Mouse (Mus musculus) spleen, postnatal 14 days (tissue): ENCODE measurements at regions not wholly inside any gene's neighbourhood (a gene's known extent, or its start where the extent isn't known, plus 50 kb on each side); places are given as distances from the start of the nearest gene placed in this dataset.

Source experiments
- DNase-seq, 2 experiments: peaks; one replicate each; pipeline ENCODE4 v3.0.0; 2021 to 2022; ENCODE audit warnings: low spot score in 2 of 2

- DNase-seq, result no peak
These were observed 125.9 kb downstream of the Hlx start for GRCm38 (mm10) chr1:184606541-184606940.

GRCm38 (mm10) chr1:184605666-184606065, 126.8 kb downstream of the Hlx start:
- no peak for DNase-seq

- no peak for DNase-seq
These were observed 129.3 kb downstream of the Hlx start for GRCm38 (mm10) chr1:184603136-184603535.

GRCm38 (mm10) chr1:184595449-184595848, 137.0 kb downstream of the Hlx start:
- no peak for DNase-seq

GRCm38 (mm10) chr1:184590634-184591033, 141.8 kb downstream of the Hlx start:
- no peak for DNase-seq

GRCm38 (mm10) chr1:184589277-184589676, 143.1 kb downstream of the Hlx start:
- no peak for DNase-seq

GRCm38 (mm10) chr1:184584505-184584874, 147.9 kb downstream of the Hlx start:
- no peak for DNase-seq

GRCm38 (mm10) chr1:184583751-184584504, 148.5 kb downstream of the Hlx start:
- DNase-seq, result no peak

GRCm38 (mm10) chr1:184579475-184579874, 152.9 kb downstream of the Hlx start:
- DNase-seq, result no peak

- DNase-seq, result no peak
These were observed 155.9 kb downstream of the Hlx start for GRCm38 (mm10) chr1:184576527-184576926.

- DNase-seq, result no peak
These were observed 159.1 kb downstream of the Hlx start for GRCm38 (mm10) chr1:184573325-184573724.

- DNase-seq, result no peak
These were observed 161.7 kb downstream of the Hlx start for GRCm38 (mm10) chr1:184570681-184571080.

- DNase-seq, result no peak
These were observed 169.5 kb downstream of the Hlx start for GRCm38 (mm10) chr1:184562926-184563325.

GRCm38 (mm10) chr1:184562239-184562638, 170.2 kb downstream of the Hlx start:
- no peak for DNase-seq

- DNase-seq, result no peak
These were observed 172.9 kb downstream of the Hlx start for GRCm38 (mm10) chr1:184559543-184559942.

GRCm38 (mm10) chr1:184553791-184554190, 178.6 kb downstream of the Hlx start:
- DNase-seq, result no peak

GRCm38 (mm10) chr1:184550491-184550890, 181.9 kb downstream of the Hlx start:
- DNase-seq, result no peak

GRCm38 (mm10) chr1:184547650-184548235, 184.7 kb downstream of the Hlx start:
- no peak for DNase-seq

GRCm38 (mm10) chr1:184546140-184546661, 186.2 kb downstream of the Hlx start:
- DNase-seq, result no peak

- DNase-seq, result no peak
These were observed 187.3 kb downstream of the Hlx start for GRCm38 (mm10) chr1:184545111-184545510.

- no peak for DNase-seq
These were observed 189.9 kb downstream of the Hlx start for GRCm38 (mm10) chr1:184542321-184543115.

- DNase-seq, result no peak
These were observed 192.6 kb downstream of the Hlx start for GRCm38 (mm10) chr1:184539818-184540217.
